Mouse (Mus musculus) urinary bladder, postnatal 4 days (tissue): ENCODE results near the gene Chga.

Experiments
- DNase-seq, 2 experiments: peaks; one replicate each; pipeline ENCODE4 v3.0.0; 2021 to 2022; ENCODE audit warnings: low spot score in 2 of 2

The Chga gene

DNA sequence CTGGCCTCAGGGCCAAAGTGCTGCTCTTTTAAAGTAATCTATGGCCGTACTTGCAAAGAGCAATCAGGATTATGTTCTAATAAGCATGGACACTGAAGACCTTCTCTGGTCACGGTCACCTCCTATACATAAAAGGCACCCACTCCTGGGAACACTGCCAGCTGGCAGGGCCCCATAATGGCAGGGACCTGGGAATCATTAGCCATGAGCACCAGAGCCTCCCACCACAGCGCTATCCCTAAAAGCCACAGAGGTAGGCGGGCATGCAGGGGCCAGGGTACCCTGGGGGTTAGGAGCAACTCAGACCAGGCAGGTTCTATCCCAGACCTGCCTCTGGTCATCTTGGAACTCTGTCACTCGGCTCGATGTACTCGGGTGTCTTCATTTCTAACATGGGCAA is 45.0 kb downstream of the Chga start:
- DNase-seq = no peak

DNA sequence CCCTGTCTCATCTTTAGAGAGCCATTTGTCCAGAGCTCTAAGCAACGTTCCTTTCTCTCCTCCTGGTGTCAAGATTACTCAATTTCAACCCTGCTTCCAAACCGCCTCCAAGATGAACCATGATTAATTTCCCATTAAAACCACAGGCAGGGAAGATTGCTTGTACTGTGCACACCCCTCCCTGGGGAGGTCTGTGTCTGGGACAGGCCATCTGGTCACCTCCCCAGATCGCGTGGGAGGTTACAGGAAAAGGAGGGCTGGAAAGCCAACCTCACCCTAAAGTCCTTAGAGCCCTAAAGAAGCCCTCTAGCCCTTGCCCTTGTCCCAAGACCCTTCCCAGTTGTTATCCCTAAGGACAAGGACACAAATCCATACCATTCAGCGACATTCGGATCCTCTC is 45.6 kb downstream of the Chga start:
- no peak for DNase-seq

DNA sequence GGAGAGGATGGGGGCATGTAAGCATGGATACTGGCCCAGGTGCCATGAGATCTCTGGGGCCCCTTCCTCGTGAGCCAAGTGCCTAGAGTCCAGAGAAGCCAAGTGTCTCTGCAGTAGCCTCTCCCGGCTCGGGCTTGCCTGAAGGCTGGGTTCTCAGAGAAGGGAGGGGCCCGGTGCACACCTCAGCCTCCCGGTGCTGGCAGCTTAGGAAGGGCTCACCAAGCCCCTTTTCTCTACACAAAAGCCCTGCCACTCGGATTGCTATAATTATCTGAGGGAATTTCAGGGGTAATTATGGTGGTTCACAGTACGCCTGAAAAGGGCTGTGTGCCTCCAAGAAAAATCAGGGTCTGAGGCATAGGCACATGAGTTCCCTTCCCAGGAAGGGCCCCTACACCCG is 47.1 kb downstream of the Chga start:
- DNase-seq = no peak

- no peak for DNase-seq
Measured at GRCm38 (mm10) chr12:102602255-102603041, 47.7 kb downstream of the Chga start.

DNA sequence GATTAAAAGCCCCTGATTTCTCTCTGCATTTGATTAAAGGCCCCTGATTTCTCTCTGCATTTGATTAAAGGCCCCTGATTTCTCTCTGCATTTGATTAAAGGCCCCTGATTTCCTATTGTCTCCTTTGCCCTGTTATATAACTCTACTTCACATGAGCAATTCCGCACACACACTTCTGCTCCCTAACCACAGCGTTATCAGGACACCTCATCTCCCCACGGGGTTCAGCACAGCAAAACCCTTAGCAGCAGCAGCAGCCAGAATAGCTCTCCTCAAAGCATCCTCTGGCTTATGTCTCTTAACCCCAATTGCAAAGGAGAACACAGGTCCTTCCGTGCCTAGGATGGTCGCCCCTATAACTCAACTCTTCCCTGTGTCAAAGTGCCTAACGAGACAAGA is 50.8 kb downstream of the Chga start:
- no peak for DNase-seq

DNA sequence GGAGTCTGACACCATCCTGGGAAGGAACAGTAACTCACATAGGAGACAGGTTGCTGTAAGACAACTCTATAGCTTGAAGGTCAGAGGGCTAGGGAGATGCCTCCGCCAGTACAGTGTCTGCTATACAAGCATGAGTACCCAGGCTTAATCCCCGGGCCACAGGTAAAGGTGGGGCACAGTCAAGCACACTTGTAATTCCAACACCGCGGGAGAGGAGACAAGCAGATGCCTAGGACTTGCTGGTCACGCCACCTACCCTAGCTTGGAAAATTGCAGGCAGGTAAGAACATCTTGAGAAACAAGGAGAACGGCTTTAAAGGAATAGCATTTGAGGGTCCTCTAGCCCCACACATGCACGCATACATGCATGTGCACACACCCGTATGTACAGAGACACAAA is 52.3 kb downstream of the Chga start:
- DNase-seq = no peak

DNA sequence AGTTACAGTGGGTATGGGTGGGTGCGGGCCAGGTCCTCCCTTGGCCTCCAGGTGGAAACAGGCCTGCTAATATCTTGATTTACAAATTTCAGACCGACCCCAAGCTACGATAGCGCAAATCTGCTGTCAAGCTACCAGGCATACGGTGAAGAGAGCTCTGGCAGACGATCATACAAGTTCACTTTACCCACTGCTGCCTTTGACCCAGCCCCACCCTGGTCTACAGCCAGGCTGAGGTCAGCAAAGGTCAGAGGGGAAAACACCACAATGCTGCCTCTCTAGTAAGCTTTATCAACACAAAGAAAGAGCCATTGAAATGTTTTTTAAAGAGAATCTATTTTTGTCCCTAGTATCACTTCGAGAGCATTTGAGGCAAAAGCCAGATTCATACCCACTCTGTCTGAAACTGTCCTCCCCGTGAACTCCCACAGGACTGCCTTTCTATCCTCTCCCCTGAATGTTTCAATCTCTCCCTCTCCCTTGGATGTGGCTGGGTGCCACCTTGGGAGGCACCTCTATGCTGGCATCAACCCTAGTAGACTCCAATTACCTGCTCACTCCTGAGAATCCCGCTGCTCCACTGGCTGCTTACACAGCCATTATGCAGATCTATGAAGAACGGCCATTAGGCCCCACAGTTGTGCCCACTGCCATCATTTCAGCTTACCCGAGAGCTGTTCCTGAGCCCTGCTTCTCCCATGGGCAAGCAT is 53.2 kb downstream of the Chga start:
- no peak for DNase-seq

DNA sequence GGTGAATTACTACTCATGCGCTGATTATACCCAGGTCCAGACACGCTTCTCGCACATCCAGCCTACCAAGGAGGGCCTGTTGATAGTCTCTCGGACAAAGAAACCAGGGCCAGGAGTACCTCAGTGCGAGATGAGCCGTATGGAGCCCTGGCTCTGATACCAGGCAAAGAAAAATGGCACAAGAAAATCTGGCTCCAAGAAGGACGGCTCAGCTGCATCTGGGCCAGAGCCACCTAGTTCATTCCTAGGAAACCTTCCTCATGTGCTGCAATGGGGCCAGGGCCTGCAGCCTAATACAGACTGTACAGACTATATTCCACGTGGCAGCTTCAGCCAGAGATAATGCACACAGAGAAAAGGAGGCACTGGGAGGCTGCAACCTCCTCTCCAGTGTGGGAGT is 56.2 kb downstream of the Chga start:
- DNase-seq = no peak

GRCm38 (mm10) chr12:102612431-102612830 is 57.7 kb downstream of the Chga start:
- DNase-seq = no peak

GRCm38 (mm10) chr12:102613411-102613810 is 58.6 kb downstream of the Chga start:
- DNase-seq = no peak
